Mouse (Mus musculus): ENCODE measurements around the gene Svs6. TPM values are rescaled to one million over a fixed set of nuclear protein-coding genes. Genes with fewer than 3 reads are reported as not detected.
"Not testable (repeated sequence)": the region's sequence is repeated elsewhere in the genome, so short reads cannot be mapped to it uniquely, and the experiment has no call there.

Svs6 gene
- not detected in 2 replicates for polyA plus RNA-seq (2012; rRNA removed)

DNA sequence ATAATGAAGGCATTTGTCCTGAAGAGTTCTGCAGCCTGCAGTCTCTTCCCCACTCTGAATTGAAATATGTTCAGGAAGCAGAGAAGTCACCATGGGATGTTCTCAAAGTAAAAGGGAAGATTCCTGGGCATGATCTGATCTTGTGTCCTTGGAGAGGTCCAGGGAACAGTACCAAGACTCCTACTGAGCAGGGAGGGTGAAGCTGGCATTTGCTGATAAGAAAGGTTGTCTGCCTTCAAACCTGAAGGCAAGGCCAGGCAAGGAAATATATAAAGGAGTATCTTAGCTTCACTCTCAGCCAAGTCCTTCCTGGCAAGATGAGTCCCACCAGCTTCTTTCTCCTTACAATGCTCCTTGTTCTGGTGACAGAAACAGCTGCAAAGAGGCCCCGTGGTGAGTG, at the start of gene Svs6:
Svs6 (plus strand) TSS at position 301 of the 400 bp plus-strand sequence.
- H3K4me1 ChIP-seq (ENCODE audit: control insufficient read depth, insufficient read depth, low read length); H3K27ac ChIP-seq (ENCODE audit: insufficient read depth, low read length); H3K4me3 ChIP-seq (ENCODE audit: insufficient read depth, low read length): not testable (repeated sequence)

DNA sequence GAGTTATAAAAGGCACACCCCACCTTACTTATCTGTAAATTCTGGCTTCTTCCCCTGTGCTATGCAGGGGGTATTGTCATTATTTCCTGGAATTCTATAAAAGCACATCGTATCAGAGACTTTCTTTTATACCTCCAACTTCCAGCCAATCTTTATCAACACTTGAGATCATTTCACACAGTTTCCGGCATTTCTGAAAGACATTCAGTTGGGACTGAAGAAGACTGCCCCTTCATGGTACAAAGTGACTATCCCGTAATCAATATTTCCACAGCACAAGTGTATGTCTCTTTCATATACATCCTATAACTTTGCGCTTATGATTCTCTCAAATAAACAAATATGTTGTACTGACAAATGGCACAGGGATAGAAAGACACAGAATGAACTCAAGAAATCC, 38.2 kb upstream of the Svs6 start, which contains the start of gene Svs4:
Svs4 (minus strand) TSS at position 101 of the 400 bp plus-strand sequence.
- Histone ChIP-seq H3K4me3 (ENCODE audit: insufficient read depth, low read length) (no peak within 1 kb of the TSS), H3K4me1 (ENCODE audit: control insufficient read depth, insufficient read depth, low read length) (no peaks in the 10 kb centered on the region), H3K27ac (ENCODE audit: insufficient read depth, low read length) (no peak within 1 kb of the TSS)
- TF ChIP-seq CTCF (IDR thresholded peaks at IDR 0.05; ENCODE audit: extremely low read depth, insufficient read depth, low read length) (no peak), POLR2A (IDR thresholded peaks at IDR 0.05; ENCODE audit: extremely low read depth, insufficient read depth, low read length) (no peak)

DNA sequence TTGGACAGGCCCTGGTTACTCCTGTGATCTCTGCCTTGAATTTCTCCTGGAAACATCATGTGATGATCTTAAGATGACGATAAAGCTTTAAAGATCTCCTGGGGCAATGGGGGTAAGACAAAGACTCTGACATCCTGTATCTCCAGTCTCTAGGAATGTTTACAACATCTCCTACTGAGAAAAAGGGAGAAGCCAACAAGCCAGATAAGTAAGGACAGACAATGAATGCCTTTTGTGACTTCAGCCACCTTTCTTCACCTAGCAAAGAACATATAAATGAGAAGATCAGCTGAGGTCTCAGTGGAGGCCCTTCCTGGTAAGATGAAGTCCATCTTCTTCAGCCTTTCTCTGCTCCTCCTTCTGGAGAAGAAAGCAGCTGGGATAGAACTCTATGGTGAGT, 27.6 kb upstream of the Svs6 start, which contains the start of gene Svs3a:
Svs3a (plus strand) TSS at position 301 of the 400 bp plus-strand sequence.
- not testable (repeated sequence) for H3K27ac ChIP-seq (ENCODE audit: insufficient read depth, low read length); H3K4me1 ChIP-seq (ENCODE audit: control insufficient read depth, insufficient read depth, low read length); H3K4me3 ChIP-seq (ENCODE audit: insufficient read depth, low read length)

DNA sequence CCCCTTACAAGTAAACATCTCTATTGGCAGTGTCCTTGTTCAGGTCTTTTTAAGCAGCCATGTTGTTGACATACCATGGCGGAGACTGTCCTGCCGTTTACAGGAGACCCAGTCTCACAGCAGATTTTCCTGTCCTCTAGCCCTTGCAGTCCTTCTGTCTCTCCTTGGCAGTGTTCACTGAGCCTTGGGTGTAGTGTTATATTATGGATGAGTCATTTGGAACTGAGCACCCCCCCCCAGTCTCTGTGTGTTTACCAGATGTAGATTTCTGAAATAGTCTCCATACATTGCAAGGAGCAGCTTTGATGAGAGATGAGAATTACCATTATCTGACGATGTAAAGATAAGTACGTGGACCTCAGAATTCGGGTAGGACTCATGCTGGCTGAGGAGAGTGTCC, 4.0 kb upstream of the Svs6 start:
- peaks cover 1% of the 10 kb centered on the region; the same call in 1 of the 2 replicates for H3K4me1 ChIP-seq (ENCODE audit: control insufficient read depth, insufficient read depth, low read length)
- no peak overlapping the region for H3K27ac ChIP-seq (ENCODE audit: insufficient read depth, low read length)
- no peak for TF ChIP-seq CTCF (IDR thresholded peaks at IDR 0.05; ENCODE audit: extremely low read depth, insufficient read depth, low read length)
- no peak for TF ChIP-seq POLR2A (IDR thresholded peaks at IDR 0.05; ENCODE audit: extremely low read depth, insufficient read depth, low read length)
- H3K4me3 ChIP-seq (ENCODE audit: insufficient read depth, low read length): no peak overlapping the region

DNA sequence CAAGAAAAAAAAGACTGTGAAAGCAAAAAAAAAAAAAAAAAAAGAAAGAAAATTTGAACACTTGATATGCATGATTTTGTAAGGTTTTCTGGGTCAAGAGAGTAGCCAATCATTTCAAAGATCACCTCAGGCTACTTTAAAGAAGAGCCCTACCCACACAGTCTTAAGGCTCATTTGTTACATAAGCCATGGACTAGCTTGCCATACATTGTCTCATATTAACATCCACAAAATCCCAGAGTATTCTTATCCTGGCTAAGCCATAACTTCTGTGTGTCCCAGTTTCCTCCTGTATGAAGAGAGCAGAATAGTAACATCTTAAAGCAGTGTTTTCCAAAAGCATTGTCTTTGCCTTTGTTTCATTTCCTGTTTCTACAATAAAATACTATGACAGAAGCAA, 1.1 kb upstream of the Svs6 start:
- H3K4me3 ChIP-seq (ENCODE audit: insufficient read depth, low read length); H3K4me1 ChIP-seq (ENCODE audit: control insufficient read depth, insufficient read depth, low read length); H3K27ac ChIP-seq (ENCODE audit: insufficient read depth, low read length): not testable (repeated sequence)

DNA sequence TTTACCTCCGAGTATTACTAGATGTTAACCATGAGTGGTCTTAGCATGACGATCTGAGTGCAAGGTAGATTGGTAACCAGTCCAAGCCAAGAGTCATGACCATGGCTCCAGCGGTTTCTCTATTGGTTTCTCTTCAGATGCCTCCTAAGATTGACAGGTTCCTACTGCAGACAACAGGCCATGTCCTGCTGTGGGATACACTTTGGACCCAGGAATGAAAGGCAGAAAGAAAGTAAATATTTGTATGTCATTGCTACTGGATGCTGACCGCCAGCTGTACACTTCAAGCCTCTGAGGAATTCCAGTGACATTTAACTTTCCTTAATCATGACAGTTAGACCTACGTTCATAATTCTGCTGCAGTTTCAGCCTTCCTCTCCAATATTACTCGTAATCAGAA, 4.4 kb downstream of the Svs6 start:
- TF ChIP-seq POLR2A (IDR thresholded peaks at IDR 0.05; ENCODE audit: extremely low read depth, insufficient read depth, low read length) (no peak), CTCF (IDR thresholded peaks at IDR 0.05; ENCODE audit: extremely low read depth, insufficient read depth, low read length) (no peak)
- H3K4me3 ChIP-seq (ENCODE audit: insufficient read depth, low read length): no peak overlapping the region
- no peaks in the 10 kb centered on the region for H3K4me1 ChIP-seq (ENCODE audit: control insufficient read depth, insufficient read depth, low read length)
- H3K27ac ChIP-seq (ENCODE audit: insufficient read depth, low read length): no peak overlapping the region

DNA sequence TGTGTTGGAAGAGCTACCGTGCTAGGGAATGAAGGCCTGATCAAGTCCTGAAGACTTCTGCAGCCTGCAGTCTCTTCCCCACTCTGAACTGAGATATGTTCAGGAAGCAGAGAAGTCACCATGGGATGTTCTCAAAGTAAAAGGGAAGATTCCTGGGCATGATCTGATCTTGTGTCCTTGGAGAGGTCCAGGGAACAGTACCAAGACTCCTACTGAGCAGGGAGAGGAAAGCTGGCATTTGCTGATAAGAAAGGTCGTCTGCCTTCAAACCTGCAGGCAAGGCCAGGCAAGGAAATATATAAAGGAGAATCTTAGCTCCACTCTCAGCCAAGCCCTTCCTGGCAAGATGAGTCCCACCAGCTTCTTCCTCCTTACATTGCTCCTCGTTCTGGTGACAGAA, 15.9 kb downstream of the Svs6 start, which contains the start of gene Svs5:
Svs5 (plus strand) TSS at position 301 of the 400 bp plus-strand sequence.
- H3K4me3 ChIP-seq (ENCODE audit: insufficient read depth, low read length); H3K4me1 ChIP-seq (ENCODE audit: control insufficient read depth, insufficient read depth, low read length): not testable (repeated sequence)

DNA sequence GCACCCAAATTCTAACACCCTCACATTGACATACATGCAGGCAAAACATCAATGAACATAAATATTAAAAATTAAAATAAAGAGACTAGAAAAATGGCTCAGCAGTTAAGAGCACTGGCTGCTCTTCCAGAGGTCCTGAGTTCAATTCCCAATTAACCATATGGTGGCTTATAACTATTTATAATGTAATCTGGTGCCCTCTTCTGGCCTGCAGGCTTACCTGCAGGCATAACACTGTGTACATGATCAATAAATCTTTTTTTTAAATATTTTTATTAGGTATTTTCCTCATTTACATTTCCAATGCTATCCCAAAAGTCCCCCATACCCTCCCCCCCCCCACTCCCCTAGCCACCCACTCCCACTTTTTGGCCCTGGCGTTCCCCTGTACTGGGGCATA, 27.2 kb downstream of the Svs6 start:
- H3K4me1 ChIP-seq (ENCODE audit: control insufficient read depth, insufficient read depth, low read length); H3K27ac ChIP-seq (ENCODE audit: insufficient read depth, low read length); H3K4me3 ChIP-seq (ENCODE audit: insufficient read depth, low read length): not testable (repeated sequence)

More for the DNA sequence above, 15.9 kb downstream of the Svs6 start, which contains the start of gene Svs5:
- not testable (repeated sequence) for H3K27ac ChIP-seq (ENCODE audit: insufficient read depth, low read length)

DNA sequence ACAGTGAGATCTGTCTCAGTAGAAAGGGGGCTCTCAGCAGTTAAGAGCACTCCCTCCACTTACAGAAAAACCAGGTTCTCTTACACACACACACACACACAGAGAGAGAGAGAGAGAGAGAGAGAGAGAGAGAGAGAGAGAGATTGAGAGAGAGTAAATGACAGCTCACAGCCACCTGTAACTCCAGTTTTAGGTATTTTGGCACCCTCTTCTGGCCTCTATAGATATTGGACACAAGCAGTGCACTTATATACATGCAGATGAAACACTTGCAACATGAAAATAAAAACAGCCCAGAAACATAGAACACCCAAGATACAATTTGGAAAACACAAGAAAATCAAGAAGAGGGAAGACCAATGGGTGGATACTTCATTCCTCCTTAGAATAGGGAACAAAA, 31.1 kb downstream of the Svs6 start:
- H3K4me3 ChIP-seq (ENCODE audit: insufficient read depth, low read length); H3K4me1 ChIP-seq (ENCODE audit: control insufficient read depth, insufficient read depth, low read length); H3K27ac ChIP-seq (ENCODE audit: insufficient read depth, low read length): not testable (repeated sequence)

DNA sequence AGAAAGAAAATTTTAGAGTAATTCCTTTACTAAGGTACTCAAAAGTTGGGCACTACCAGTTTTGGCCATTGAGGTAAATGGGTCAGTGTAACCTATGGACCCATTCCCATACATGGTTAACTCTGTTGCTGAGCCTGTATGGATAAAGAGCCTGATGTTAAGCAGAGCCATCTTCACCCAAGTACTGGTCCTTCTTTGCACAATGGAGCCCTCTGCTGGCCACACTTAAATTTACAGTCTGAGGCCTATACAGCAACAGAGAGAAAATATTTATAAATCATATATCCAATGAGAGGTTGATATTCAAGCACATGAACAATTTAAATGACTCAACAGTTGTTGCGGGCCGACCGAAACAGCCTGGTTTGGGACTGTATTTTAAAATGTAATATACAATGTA, 32.4 kb downstream of the Svs6 start:
- Histone ChIP-seq H3K27ac (ENCODE audit: insufficient read depth, low read length) (no peak overlapping the region), H3K4me1 (ENCODE audit: control insufficient read depth, insufficient read depth, low read length) (no peaks in the 10 kb centered on the region), H3K4me3 (ENCODE audit: insufficient read depth, low read length) (no peak overlapping the region)
- no peak for TF ChIP-seq POLR2A (IDR thresholded peaks at IDR 0.05; ENCODE audit: extremely low read depth, insufficient read depth, low read length)
- TF ChIP-seq CTCF (IDR thresholded peaks at IDR 0.05; ENCODE audit: extremely low read depth, insufficient read depth, low read length): peak; percentile 7; the same call in 1 of the 2 replicates

DNA sequence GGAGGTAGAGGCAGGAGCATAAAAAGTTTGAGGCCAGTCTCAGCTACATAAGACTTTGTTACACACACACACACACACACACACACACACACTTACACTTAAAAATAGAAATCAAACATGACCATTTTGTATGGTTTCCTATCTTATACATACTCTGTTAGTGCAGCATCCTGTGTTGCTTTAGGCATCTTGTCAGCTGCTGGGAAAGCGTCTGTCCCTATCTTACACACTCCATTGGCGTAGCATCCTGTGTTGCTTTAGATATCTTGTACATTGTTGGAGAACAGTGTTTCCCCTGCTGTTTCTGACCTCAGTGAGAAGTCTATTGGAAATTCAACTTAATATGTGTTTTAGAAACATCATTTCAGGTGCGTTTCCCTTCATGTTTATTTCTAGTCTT, 36.1 kb downstream of the Svs6 start:
- TF ChIP-seq POLR2A (IDR thresholded peaks at IDR 0.05; ENCODE audit: extremely low read depth, insufficient read depth, low read length): no peak
- no peak for TF ChIP-seq CTCF (IDR thresholded peaks at IDR 0.05; ENCODE audit: extremely low read depth, insufficient read depth, low read length)
- Histone ChIP-seq H3K27ac (ENCODE audit: insufficient read depth, low read length) (no peak overlapping the region), H3K4me1 (ENCODE audit: control insufficient read depth, insufficient read depth, low read length) (no peaks in the 10 kb centered on the region), H3K4me3 (ENCODE audit: insufficient read depth, low read length) (no peak overlapping the region)
